Mouse (Mus musculus) limb, embryonic 13.5 days (tissue): ENCODE results near the gene Slc10a6. TPM values are rescaled to one million over a fixed set of nuclear protein-coding genes. Genes with fewer than 3 reads are reported as not detected.

Source experiments
- ATAC-seq: fragments of 200-750 bp; cut with Nextera tagmentation; 2 replicates; pipeline ENCODE4 v1.8.0; 2017; ENCODE audit warnings: low read depth, moderate number of reproducible peaks, moderate TSS enrichment; ENCODE audit not compliant: low FRiP score
- H3K27ac ChIP-seq: fragments of 300-500 bp; sonication (generic); 2 replicates; pipeline ENCODE4 v1.5.1; 2015; ENCODE audit warnings: inconsistent platforms, mild to moderate bottlenecking, moderate library complexity
- H3K27me3 ChIP-seq: fragments of 300-500 bp; sonication (generic); 2 replicates; pipeline ENCODE4 v1.6.1; 2015; ENCODE audit warnings: mild to moderate bottlenecking, inconsistent platforms
- H3K36me3 ChIP-seq: fragments of 300-500 bp; sonication (generic); 2 replicates; pipeline ENCODE4 v1.6.1; 2015; ENCODE audit warnings: inconsistent platforms, mild to moderate bottlenecking, moderate library complexity
- H3K4me1 ChIP-seq: fragments of 300-500 bp; sonication (generic); 2 replicates; pipeline ENCODE4 v1.6.1; 2015; ENCODE audit warnings: inconsistent platforms
- H3K4me2 ChIP-seq: fragments of 300-500 bp; sonication (generic); replicated peaks from 2 replicates; pipeline ENCODE4 v1.6.1; 2015; ENCODE audit warnings: inconsistent platforms, mild to moderate bottlenecking, moderate library complexity
- H3K4me3 ChIP-seq: fragments of 300-500 bp; sonication (generic); 2 replicates; pipeline ENCODE4 v1.5.1; 2015; ENCODE audit warnings: moderate library complexity, mild to moderate bottlenecking, inconsistent platforms
- H3K9ac ChIP-seq: fragments of 300-500 bp; sonication (generic); 2 replicates; pipeline ENCODE4 v1.6.1; 2015; ENCODE audit warnings: mild to moderate bottlenecking, inconsistent platforms
- H3K9me3 ChIP-seq: fragments of 300-500 bp; sonication (generic); 2 replicates; pipeline ENCODE4 v1.6.1; 2016; ENCODE audit warnings: inconsistent platforms
- WGBS: fragments of 180-500 bp; shearing (Covaris S2); methylation state at CpG from one replicate; pipeline ENCODE4 v1.1.7; 2015; 5-methylcytosine and 5-hydroxymethylcytosine counted together
- polyA plus RNA-seq: library from polyadenylated mRNA; unstranded; fragments of >200 nt; fragmentation: Nextera tagmentation; extraction: Ambion mirVana; gene quantifications from 2 replicates; pipeline ENCODE4 v1.2.1, GENCODE M21; 2015

Slc10a6 gene
- polyA plus RNA-seq, 1 experiment from 2014 or later = not detected

DNA sequence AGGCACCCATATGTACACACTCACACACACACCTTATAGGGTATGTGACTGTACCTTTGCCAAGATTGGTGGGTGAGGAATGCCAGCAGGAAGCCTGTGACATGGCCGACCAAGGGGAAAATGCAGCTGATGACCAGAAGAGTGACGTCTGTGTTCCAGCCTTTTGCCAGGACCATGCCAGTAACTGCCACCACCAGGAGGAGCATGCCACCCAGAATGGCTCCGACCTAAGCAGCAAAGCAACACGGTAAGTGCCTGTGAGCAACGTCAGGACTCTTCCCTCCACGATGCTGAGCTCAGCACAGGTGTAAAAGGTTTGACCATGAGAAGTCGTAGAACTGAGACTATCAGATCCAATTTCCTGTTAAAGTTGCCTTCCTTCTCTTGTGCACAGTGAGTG lies 16.9 kb downstream of the Slc10a6 start:
- no peaks in the 10 kb centered on the region for H3K36me3 ChIP-seq
- no peak overlapping the region for H3K4me2 ChIP-seq
- no peak overlapping the region for H3K27ac ChIP-seq
- no peaks in the 10 kb centered on the region for H3K4me1 ChIP-seq
- ATAC-seq = no peak
- H3K27me3 ChIP-seq = no peaks in the 10 kb centered on the region
- H3K9ac ChIP-seq = no peak overlapping the region
- WGBS = 83% methylated on average over 7 of the region's 7 CpGs
- H3K9me3 ChIP-seq = no peaks in the 10 kb centered on the region
- H3K4me3 ChIP-seq = no peak overlapping the region

DNA sequence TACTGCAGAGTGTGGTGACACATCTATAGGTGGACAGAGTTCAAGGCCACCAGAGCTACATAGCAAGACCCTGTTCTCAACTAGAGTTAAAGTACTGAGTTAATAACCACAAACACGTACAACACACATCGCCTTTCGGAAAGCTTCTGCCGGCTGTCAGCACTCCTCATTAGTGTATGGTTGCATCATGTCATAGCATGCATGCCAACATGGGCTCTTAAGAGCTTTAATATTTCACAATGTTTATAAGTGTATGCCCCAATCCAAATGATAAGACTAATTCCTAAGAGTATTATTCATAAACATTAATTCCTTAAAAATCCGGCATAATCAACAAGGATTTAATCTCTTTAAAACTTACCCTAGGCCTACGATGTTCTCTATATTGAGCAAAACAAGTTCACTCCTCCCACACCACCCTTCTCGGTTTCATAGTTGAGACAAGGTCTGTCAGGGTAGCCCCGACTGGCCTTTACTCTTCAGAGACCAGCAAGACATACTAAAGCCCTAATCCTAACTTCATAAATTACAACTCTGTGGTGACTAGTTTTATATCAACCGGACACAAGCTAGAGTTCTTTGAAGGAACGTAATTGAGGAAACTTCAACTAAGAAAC lies 18.2 kb downstream of the Slc10a6 start:
- Histone ChIP-seq H3K27ac (no peak overlapping the region), H3K4me3 (no peak overlapping the region), H3K4me2 (no peak overlapping the region), H3K27me3 (no peaks in the 10 kb centered on the region), H3K9me3 (no peaks in the 10 kb centered on the region), H3K36me3 (no peaks in the 10 kb centered on the region), H3K4me1 (no peaks in the 10 kb centered on the region), H3K9ac (no peak overlapping the region)
- no peak for ATAC-seq
- WGBS = 89% methylated on average over 10 of the region's 10 CpGs

DNA sequence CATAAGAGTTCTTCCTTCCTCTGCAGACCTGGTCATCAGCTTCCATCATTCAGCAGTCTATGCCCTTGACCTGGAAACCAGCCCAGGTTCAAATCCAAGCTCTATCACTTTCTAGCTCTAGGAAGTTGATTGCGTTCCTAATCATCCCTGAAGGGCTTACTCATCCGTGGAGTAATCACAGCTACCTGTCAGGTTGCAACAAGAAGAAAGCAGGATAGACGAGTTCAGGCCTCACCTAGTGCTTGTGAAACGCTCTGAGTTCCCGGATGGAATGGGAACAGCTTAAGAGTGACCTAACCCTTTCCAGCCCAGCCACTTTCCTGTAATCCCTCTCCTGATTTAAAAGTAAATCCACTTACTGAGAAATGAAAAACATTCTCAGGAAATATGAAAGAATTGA lies 19.1 kb downstream of the Slc10a6 start:
- Histone ChIP-seq H3K9ac (no peak overlapping the region), H3K4me3 (no peak overlapping the region), H3K27me3 (no peaks in the 10 kb centered on the region), H3K36me3 (no peaks in the 10 kb centered on the region), H3K4me1 (no peaks in the 10 kb centered on the region), H3K27ac (no peak overlapping the region), H3K9me3 (no peaks in the 10 kb centered on the region), H3K4me2 (no peak overlapping the region)
- ATAC-seq = no peak
- 61% methylated on average over 5 of the region's 5 CpGs for WGBS

DNA sequence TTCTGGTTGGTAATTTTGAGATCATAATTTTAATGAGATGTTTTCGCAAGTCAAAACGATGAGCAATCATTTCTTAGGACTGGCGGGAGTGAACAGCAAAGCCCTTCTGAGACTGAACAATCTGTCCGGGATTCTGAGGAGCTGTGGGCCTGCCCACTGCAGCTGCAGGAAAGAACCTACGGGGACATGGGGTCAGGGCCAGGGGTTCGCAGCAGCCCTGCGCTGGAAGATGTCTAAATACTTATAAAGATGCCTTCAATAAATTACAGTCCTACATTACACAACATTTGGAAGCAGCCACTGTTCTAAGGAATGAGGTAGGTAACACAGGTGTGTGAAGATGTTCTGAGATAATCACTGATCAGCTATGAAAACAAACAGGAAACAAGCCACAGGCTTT lies 23.5 kb downstream of the Slc10a6 start:
- no peaks in the 10 kb centered on the region for H3K27me3 ChIP-seq
- no peak for ATAC-seq
- no peak overlapping the region for H3K4me3 ChIP-seq
- H3K4me1 ChIP-seq = no peaks in the 10 kb centered on the region
- no peaks in the 10 kb centered on the region for H3K36me3 ChIP-seq
- H3K27ac ChIP-seq = no peak overlapping the region
- no peak overlapping the region for H3K4me2 ChIP-seq
- H3K9ac ChIP-seq = no peak overlapping the region
- WGBS = 78% methylated on average over 7 of the region's 7 CpGs
- H3K9me3 ChIP-seq = no peaks in the 10 kb centered on the region

DNA sequence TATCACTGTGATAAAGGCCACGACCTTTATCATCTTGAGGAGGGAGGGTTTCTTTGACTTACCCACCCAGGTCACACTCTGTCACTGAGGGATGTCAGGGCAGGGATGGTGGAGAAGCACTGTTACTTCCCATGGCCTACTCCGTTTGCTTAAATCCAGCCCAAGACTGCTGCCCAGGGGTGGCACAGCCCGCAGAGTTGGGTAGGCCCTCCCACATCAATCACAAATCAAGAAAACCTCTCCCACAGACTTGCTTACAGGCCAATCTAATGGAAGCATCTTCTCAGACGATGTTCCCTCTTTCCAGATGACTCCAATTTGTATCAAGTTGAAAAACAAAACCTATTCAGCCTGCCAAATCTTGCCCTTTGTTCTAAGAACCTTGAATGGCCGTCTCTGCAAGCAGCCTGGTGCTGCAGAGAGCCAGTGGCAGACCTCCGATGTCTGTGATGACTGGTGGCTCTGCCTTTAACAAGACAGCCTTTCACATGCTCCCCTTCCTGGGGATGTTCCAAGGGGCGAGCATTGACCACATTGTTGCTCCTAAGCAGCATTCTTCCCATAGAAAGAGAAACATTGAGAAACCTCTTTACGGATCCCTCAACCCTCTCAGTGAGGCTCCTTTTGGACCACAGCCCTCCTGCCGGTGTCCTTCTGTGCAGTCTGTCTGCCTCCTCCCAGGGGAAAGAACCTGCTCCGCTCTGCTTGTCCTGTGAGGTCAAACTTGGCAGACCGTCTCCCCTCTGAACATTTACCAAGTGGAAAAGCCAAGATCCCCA lies 25.9 kb downstream of the Slc10a6 start:
- ATAC-seq = no peak
- WGBS = 75% methylated on average over 11 of the region's 11 CpGs
- no peak overlapping the region for H3K4me2 ChIP-seq
- no peaks in the 10 kb centered on the region for H3K36me3 ChIP-seq
- no peak overlapping the region for H3K27ac ChIP-seq
- H3K9ac ChIP-seq = no peak overlapping the region
- peaks cover 11% of the 10 kb centered on the region; the same call in 1 of the 2 replicates for H3K4me1 ChIP-seq
- no peaks in the 10 kb centered on the region for H3K9me3 ChIP-seq
- no peak overlapping the region for H3K4me3 ChIP-seq
- H3K27me3 ChIP-seq = no peaks in the 10 kb centered on the region

DNA sequence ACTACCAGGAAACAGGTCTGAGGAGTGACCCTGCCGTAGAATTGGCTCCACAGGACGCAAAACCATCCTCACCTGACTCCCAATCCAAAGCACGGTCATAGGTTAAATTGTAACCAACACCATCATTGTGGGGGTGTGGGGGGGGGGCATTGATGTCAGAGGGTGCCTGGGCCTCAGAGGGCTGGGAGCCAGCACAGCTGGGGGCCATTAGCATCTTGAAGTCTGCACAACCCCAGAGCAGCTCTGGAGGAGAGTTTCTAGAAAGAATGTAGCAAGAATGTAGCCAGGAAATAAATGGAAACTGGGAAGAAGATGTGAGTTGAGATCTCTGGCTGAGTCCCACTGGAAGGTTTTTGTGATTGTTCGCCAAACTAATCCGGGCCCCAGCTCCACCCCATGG lies 30.3 kb downstream of the Slc10a6 start:
- Histone ChIP-seq H3K27ac (peak overlapping the region; percentile 10; the same call in 1 of the 2 replicates), H3K4me3 (no peak overlapping the region), H3K36me3 (no peaks in the 10 kb centered on the region), H3K9me3 (no peaks in the 10 kb centered on the region), H3K4me2 (no peak overlapping the region), H3K4me1 (peaks cover 27% of the 10 kb centered on the region), H3K27me3 (no peaks in the 10 kb centered on the region), H3K9ac (no peak overlapping the region)
- ATAC-seq = no peak
- 70% methylated on average over 5 of the region's 5 CpGs for WGBS

DNA sequence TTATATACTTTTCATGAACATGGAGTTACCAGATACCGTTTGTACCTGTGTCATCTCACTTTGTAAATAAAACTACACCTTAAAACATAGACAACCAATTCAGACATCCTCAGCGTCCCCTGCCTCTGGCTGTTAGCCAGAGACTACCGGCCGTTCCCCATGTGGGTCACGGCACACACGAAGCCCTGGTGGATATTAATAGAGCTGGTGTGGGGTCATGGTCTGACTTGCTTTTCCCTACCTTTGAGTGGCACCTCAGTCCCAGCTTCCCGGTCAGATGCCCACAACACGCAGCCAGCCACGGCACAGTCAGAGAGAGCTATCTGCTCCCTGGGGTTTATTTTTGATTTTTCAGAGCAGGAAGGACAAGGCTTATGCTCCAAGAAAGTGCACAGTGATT lies 30.9 kb downstream of the Slc10a6 start:
- peak overlapping the region; percentile 10; the same call in 1 of the 2 replicates for H3K27ac ChIP-seq
- no peak for ATAC-seq
- H3K36me3 ChIP-seq = no peaks in the 10 kb centered on the region
- no peaks in the 10 kb centered on the region for H3K27me3 ChIP-seq
- no peak overlapping the region for H3K4me3 ChIP-seq
- 78% methylated on average over 9 of the region's 9 CpGs for WGBS
- H3K9ac ChIP-seq = no peak overlapping the region
- H3K4me1 ChIP-seq = peaks cover 27% of the 10 kb centered on the region
- no peaks in the 10 kb centered on the region for H3K9me3 ChIP-seq
- no peak overlapping the region for H3K4me2 ChIP-seq

DNA sequence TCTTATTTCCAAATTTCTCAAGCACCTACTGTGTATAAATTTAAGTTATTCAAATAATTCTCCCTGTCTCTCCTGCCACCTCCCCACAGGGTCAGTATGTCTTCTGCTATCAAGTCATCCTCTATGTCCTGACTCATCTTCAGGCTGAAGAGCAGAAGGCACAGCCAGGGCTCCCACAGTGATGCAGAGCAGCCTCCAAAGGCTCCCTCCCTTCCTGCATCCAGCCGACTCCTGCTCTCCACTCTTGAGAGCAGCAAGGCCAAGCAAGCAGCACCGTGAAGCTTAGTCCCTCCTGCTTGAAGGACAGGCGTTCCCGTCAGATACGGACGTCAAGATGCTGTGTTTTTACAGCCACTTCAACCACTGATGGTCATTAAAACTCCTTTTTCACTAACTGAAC lies 31.6 kb downstream of the Slc10a6 start:
- 59% methylated on average over 6 of the region's 6 CpGs for WGBS
- H3K27ac ChIP-seq = no peak overlapping the region
- peaks cover 27% of the 10 kb centered on the region for H3K4me1 ChIP-seq
- no peaks in the 10 kb centered on the region for H3K27me3 ChIP-seq
- H3K9me3 ChIP-seq = no peaks in the 10 kb centered on the region
- H3K36me3 ChIP-seq = no peaks in the 10 kb centered on the region
- H3K4me2 ChIP-seq = no peak overlapping the region
- ATAC-seq = no peak
- H3K9ac ChIP-seq = no peak overlapping the region
- H3K4me3 ChIP-seq = no peak overlapping the region

DNA sequence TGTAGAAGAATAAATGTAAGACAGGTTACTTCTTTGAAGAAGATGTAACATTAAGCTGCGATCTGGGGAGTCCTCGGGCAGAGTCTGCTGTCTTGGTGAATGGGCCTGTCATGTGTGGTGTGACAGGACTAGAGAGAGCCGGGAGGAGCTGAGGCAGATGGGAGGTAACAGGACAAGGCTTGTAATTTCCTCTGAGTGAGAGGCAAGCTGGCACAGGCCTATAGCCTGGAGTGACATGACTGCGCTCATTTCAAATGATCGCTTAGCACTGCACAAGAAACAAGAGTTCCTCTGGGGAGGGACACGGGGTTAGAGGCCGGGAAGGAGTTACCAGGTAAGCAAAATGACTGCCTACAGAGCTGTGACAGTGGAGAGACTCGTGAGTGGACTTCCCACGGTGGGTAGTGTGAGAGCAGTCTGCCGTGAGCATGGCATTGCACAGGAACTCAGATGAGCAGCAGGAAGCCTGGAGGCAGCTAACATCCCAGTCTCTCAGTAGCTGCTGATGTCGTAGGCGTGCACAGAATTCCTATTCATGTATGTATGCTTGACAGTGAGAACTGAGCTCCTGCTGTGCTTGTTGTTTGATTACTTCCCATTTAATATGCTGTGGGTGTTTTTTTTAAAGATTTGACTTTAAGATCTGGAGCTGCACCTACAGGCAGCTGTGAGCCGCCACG lies 32.6 kb downstream of the Slc10a6 start:
- no peak overlapping the region; the same call in 1 of the 2 replicates for H3K27ac ChIP-seq
- no peaks in the 10 kb centered on the region for H3K9me3 ChIP-seq
- no peaks in the 10 kb centered on the region for H3K36me3 ChIP-seq
- peak; percentile 58 for ATAC-seq
- H3K4me1 ChIP-seq = peaks cover 27% of the 10 kb centered on the region
- no peak overlapping the region for H3K4me2 ChIP-seq
- H3K9ac ChIP-seq = no peak overlapping the region
- no peaks in the 10 kb centered on the region for H3K27me3 ChIP-seq
- H3K4me3 ChIP-seq = no peak overlapping the region
- 70% methylated on average over 14 of the region's 14 CpGs for WGBS

DNA sequence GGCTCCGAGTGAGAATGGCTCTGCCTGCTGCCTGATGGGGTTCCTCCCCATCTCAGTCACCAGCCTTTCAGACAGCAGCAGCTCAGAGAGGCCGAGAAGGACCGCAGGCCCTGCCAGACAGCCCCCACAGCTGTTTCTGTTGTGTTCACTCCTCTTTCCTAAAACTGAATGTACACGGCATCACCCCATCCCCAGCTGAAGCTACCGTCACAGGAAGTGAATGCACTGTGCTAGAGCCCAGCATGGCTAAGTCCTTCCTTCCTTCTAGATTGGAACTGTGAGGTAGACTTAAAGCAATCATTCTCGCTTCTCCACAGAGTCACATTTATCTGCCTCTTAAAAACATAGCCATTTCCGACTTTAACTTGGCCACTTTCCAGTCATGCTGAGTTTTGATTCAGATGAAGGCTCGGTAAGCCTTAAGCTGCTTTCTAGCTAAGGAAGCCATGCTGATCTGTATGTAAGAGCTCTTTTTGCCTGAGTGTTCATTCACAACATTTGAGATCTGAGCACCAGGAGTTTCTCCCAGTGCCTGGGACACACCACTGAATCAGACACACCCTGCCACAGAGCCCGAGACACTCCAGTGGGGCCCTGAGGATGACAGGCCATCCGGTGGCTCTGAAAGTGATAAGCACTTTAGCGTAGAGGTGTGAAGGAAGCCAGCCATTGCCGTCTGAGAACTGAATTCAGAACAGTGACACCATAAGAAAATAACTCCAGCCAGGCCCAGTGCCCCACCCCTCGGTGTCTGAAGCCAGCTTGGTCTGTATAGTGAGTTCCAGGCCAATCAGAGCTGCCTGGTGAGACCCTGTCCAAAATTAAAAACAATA lies 33.6 kb downstream of the Slc10a6 start:
- no peak for ATAC-seq
- WGBS = 58% methylated on average over 13 of the region's 13 CpGs
- Histone ChIP-seq H3K4me1 (peaks cover 27% of the 10 kb centered on the region), H3K36me3 (peaks cover 7% of the 10 kb centered on the region; the same call in 1 of the 2 replicates), H3K9me3 (no peaks in the 10 kb centered on the region), H3K27ac (no peak overlapping the region), H3K27me3 (no peaks in the 10 kb centered on the region), H3K9ac (no peak overlapping the region), H3K4me2 (no peak overlapping the region), H3K4me3 (no peak overlapping the region)

DNA sequence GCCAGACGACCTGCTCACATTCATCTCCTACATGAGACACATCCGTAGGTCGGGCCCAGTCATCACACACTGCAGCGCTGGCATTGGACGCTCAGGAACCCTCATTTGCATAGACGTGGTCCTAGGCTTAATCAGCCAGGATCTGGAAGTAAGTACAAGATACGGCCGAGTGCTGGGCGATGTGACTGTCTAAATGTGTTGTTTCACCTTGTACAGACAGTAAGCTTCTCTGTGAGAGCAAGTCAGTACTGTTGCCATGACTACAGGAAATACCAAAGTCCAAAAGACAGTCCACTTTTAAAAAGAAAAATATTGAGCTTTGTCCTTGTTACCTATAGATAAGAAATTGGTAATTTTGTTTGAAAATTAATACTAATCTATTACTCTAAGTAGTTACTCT lies 35.6 kb downstream of the Slc10a6 start:
- H3K4me1 ChIP-seq = peaks cover 19% of the 10 kb centered on the region
- H3K36me3 ChIP-seq = peaks cover 7% of the 10 kb centered on the region; the same call in 1 of the 2 replicates
- ATAC-seq = no peak
- H3K4me3 ChIP-seq = no peak overlapping the region
- H3K27me3 ChIP-seq = no peaks in the 10 kb centered on the region
- H3K27ac ChIP-seq = no peak overlapping the region
- H3K9me3 ChIP-seq = no peaks in the 10 kb centered on the region
- WGBS = 87% methylated on average over 9 of the region's 9 CpGs
- no peak overlapping the region for H3K4me2 ChIP-seq
- H3K9ac ChIP-seq = no peak overlapping the region

DNA sequence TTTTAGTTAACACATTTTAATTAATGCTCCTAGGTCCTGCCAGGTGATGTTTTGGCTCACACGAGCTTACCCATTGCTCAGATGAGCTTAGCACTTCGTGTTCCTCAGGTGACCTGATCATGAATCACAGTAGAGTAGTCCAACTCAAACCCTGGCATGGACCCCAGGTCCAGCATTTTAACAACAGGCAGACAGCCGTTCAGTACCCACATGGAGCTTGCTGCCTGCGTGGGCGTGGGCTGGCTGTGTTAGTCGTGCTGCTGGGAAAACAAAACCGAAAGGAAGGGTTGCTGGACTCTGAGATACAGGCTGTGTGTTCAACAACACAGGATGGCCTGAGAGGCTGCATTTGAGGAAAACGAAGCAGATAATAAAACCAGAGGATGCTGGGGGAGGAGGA lies 36.5 kb downstream of the Slc10a6 start:
- no peak for ATAC-seq
- Histone ChIP-seq H3K9ac (no peak overlapping the region), H3K4me1 (peaks cover 16% of the 10 kb centered on the region), H3K36me3 (peaks cover 13% of the 10 kb centered on the region), H3K4me3 (no peak overlapping the region), H3K4me2 (no peak overlapping the region), H3K9me3 (no peaks in the 10 kb centered on the region), H3K27ac (no peak overlapping the region), H3K27me3 (no peaks in the 10 kb centered on the region)
- 78% methylated on average over 8 of the region's 8 CpGs for WGBS
